Mouse (Mus musculus): ENCODE data around the gene Nr1h2. TPM values are rescaled to one million over a fixed set of nuclear protein-coding genes. Genes with fewer than 3 reads are reported as not detected.

Nr1h2 gene
- total and polyA plus RNA-seq, 2 experiments from 2014 or later = 50.5 to 76.4 TPM

DNA sequence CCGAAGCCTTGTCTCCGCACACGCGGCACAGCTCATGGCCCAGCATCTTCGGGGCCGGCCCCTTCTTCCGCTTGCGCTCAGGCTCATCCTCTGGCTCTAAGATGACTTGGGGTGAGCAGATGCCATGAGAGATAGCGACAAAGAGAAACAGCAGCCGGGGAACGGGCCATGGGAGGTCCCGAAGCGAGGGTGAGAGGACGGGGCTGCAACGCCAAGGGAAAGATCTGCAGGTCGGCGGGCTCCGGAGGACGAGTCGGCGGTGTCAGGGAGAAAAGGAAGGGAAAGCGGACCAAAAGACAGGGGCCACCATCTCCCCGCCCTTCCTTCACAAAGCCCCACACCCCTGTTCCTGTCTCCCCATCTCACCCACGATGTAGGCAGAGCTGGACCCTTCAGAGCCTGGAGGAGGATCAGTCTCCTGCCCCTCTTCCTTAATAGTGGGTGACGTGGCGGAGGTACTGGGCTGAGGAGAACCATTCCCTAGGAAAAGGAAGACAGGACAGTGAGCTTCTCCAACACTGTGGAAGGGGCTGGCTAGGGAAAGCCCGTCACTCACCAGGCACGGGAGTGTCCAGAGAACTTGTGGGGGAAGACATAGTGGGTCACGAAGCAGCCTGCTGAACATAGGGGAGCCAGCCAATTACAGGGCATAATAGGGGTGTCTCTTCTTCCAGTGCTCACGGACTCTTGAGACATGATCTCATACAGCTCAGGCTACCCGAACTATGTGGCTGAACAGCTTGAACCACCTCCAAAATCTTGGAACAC lies 1.4 kb downstream of the Nr1h2 start:
- no peak for TF ChIP-seq CTCF (IDR thresholded peaks at IDR 0.05; ENCODE audit: low read depth)
- Histone ChIP-seq H3K4me1 (ENCODE audit: insufficient read depth, low read length) (peaks cover 11% of the 10 kb centered on the region), H3K9ac (replicated peaks; ENCODE audit: low read length) (no peak overlapping the region), H3K4me3 (ENCODE audit: low read length) (peak overlapping the region; percentile 79; the same call in 1 of the 2 replicates), H3K27ac (peak overlapping the region; percentile 87; the same call in 1 of the 2 replicates), H3K27me3 (ENCODE audit: insufficient read depth, low read length) (no peaks in the 10 kb centered on the region), H3K4me2 (ENCODE audit: low read depth, low read length) (peak overlapping the region; percentile 80), H3K36me3 (ENCODE audit: insufficient read depth, low read length) (peaks cover 19% of the 10 kb centered on the region), H3K9me3 (ENCODE audit: low read length) (no peaks in the 10 kb centered on the region)
- WGBS = 88% methylated on average over 31 of the region's 31 CpGs
- ATAC-seq = no peak
- DNase-seq (ENCODE audit: low spot score) = no peak

DNA sequence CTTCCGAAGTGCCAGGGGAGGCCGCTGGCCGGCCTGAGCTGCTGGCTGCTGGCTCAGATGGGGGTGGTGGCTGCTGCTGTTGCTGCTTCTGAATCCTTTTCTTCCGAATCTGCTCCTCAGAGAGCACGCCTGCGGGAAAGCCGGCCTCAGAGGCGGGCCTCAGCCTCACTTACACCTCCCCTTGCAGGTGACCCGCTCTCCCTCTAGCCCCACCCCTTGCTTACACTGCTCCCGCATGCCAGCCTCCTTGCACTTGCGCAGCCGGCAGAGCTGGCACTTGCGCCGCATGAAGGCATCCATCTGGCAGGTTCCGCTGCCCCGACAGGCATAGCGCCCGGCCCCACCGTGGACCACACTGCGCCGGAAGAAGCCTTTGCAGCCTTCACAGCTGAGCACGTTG lies 2.0 kb downstream of the Nr1h2 start:
- ATAC-seq (no peak), DNase-seq (ENCODE audit: low spot score) (no peak)
- no peak overlapping the region for H3K9ac ChIP-seq (replicated peaks; ENCODE audit: low read length)
- H3K4me2 ChIP-seq (ENCODE audit: low read depth, low read length) = no peak overlapping the region
- H3K4me1 ChIP-seq (ENCODE audit: insufficient read depth, low read length) = peaks cover 11% of the 10 kb centered on the region
- H3K27ac ChIP-seq = no peak overlapping the region
- no peaks in the 10 kb centered on the region for H3K27me3 ChIP-seq (ENCODE audit: insufficient read depth, low read length)
- no peaks in the 10 kb centered on the region for H3K9me3 ChIP-seq (ENCODE audit: low read length)
- H3K4me3 ChIP-seq (ENCODE audit: low read length) = no peak overlapping the region
- 83% methylated on average over 22 of the region's 22 CpGs for WGBS
- TF ChIP-seq CTCF (IDR thresholded peaks at IDR 0.05; ENCODE audit: low read depth) = no peak
- peaks cover 19% of the 10 kb centered on the region for H3K36me3 ChIP-seq (ENCODE audit: insufficient read depth, low read length)

DNA sequence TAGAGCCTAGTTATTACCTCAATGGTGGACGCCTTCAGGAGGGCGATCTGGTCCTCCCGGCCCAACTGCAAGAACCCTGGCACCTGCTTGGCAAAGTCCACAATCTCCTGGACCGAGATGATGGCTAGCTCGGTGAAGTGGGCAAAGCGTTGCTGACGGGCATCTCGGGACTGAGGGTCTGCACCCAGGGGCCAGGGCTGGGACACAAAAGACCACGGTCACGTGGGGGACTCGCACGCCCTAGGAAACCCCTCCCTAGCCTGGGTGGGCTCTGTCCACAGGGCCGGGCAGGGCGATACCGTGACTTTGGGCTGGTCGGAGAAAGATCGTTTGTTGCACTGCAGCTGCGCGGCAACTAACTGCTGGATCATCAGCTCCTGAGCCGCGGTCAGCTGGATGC lies 2.5 kb downstream of the Nr1h2 start:
- H3K9ac ChIP-seq (replicated peaks; ENCODE audit: low read length) = no peak overlapping the region
- DNase-seq (ENCODE audit: low spot score) = no peak
- H3K4me1 ChIP-seq (ENCODE audit: insufficient read depth, low read length) = peaks cover 11% of the 10 kb centered on the region
- ATAC-seq = no peak
- H3K4me2 ChIP-seq (ENCODE audit: low read depth, low read length) = no peak overlapping the region
- H3K27me3 ChIP-seq (ENCODE audit: insufficient read depth, low read length) = no peaks in the 10 kb centered on the region
- H3K4me3 ChIP-seq (ENCODE audit: low read length) = no peak overlapping the region
- H3K9me3 ChIP-seq (ENCODE audit: low read length) = no peaks in the 10 kb centered on the region
- no peak overlapping the region for H3K27ac ChIP-seq
- H3K36me3 ChIP-seq (ENCODE audit: insufficient read depth, low read length) = peaks cover 19% of the 10 kb centered on the region
- no peak for TF ChIP-seq CTCF (IDR thresholded peaks at IDR 0.05; ENCODE audit: low read depth)
- WGBS = 92% methylated on average over 21 of the region's 21 CpGs

- 98% methylated on average over 12 of the region's 12 CpGs for WGBS
- DNase-seq (ENCODE audit: low spot score) (no peak), ATAC-seq (no peak)
- H3K9ac ChIP-seq (replicated peaks; ENCODE audit: low read length) = no peak overlapping the region
- H3K9me3 ChIP-seq (ENCODE audit: low read length) = no peaks in the 10 kb centered on the region
- no peak overlapping the region for H3K27ac ChIP-seq
- peaks cover 19% of the 10 kb centered on the region for H3K36me3 ChIP-seq (ENCODE audit: insufficient read depth, low read length)
- no peaks in the 10 kb centered on the region for H3K27me3 ChIP-seq (ENCODE audit: insufficient read depth, low read length)
- H3K4me3 ChIP-seq (ENCODE audit: low read length) = no peak overlapping the region
- H3K4me1 ChIP-seq (ENCODE audit: insufficient read depth, low read length) = peaks cover 11% of the 10 kb centered on the region
- no peak overlapping the region for H3K4me2 ChIP-seq (ENCODE audit: low read depth, low read length)
- no peak for TF ChIP-seq CTCF (IDR thresholded peaks at IDR 0.05; ENCODE audit: low read depth)
Measured at GRCm38 (mm10) chr7:44550409-44550678, 3.4 kb downstream of the Nr1h2 start.

DNA sequence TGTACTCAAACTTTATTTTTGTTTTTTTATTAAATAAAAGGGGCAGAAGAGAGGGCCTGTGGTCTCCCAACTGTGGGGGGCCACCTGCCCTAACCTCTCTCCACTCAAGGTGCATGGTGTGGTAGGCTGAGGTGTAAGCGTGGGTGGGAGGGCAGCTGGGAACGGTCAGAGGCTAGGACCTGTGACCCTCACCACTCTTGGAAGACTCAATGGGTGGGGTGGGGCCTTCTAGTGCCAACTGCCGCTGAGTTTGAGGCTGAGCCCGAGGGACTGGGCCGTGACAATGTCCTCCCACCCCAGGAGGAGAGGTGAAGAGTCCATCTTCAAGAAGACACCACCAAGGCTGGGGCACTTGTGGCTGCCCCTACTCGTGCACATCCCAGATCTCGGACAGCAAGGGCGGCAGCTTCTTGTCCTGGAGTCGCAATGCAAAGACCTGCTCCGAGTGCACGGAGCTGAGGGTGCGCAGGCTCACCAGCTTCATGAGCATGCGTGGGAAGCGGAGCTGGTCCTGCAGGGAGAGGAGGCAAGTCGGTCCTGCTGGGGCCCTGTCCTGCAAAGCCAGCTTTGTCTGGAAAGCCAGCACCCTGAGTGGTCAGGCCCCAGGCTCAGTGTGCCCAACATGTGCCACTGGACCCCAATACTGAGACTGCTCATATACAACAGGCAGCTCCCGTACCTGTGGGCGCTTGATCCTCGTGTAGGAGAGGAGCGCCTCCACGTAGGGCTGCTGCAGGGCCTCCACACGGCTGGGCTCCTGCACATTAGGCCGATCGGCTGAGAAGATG lies 3.9 kb downstream of the Nr1h2 start:
- TF ChIP-seq CTCF (IDR thresholded peaks at IDR 0.05; ENCODE audit: low read depth) = no peak
- ATAC-seq (no peak), DNase-seq (ENCODE audit: low spot score) (no peak)
- WGBS = 95% methylated on average over 23 of the region's 23 CpGs
- Histone ChIP-seq H3K27me3 (ENCODE audit: insufficient read depth, low read length) (no peaks in the 10 kb centered on the region), H3K27ac (no peak overlapping the region), H3K9me3 (ENCODE audit: low read length) (no peaks in the 10 kb centered on the region), H3K36me3 (ENCODE audit: insufficient read depth, low read length) (peaks cover 19% of the 10 kb centered on the region), H3K4me3 (ENCODE audit: low read length) (no peak overlapping the region), H3K4me2 (ENCODE audit: low read depth, low read length) (no peak overlapping the region), H3K9ac (replicated peaks; ENCODE audit: low read length) (no peak overlapping the region), H3K4me1 (ENCODE audit: insufficient read depth, low read length) (peaks cover 11% of the 10 kb centered on the region)

GRCm38 (mm10) chr7:44548497-44549087 lies 5.2 kb downstream of the Nr1h2 start, which contains the start of gene Pold1:
TSS of gene Pold1 (minus strand) at chr7:44548849.
- DNase-seq (ENCODE audit: low spot score) (peak; percentile 100), ATAC-seq (peak; percentile 94)
- no peaks in the 10 kb centered on the region for H3K9me3 ChIP-seq (ENCODE audit: low read length)
- under 1% methylated on average over 43 of the region's 43 CpGs for WGBS
- peaks cover 19% of the 10 kb centered on the region for H3K36me3 ChIP-seq (ENCODE audit: insufficient read depth, low read length)
- peak within 1 kb of the TSS; percentile 69; the same call in 1 of the 2 replicates for H3K27ac ChIP-seq
- peak within 1 kb of the TSS; percentile 96 for H3K4me2 ChIP-seq (ENCODE audit: low read depth, low read length)
- peak within 1 kb of the TSS; percentile 51 for H3K4me3 ChIP-seq (ENCODE audit: low read length)
- H3K4me1 ChIP-seq (ENCODE audit: insufficient read depth, low read length) = peaks cover 8% of the 10 kb centered on the region
- TF ChIP-seq CTCF (IDR thresholded peaks at IDR 0.05; ENCODE audit: low read depth) = peak; percentile 90
- H3K9ac ChIP-seq (replicated peaks; ENCODE audit: low read length) = peak within 1 kb of the TSS; percentile 45; the same call in 1 of the 2 replicates
- H3K27me3 ChIP-seq (ENCODE audit: insufficient read depth, low read length) = no peaks in the 10 kb centered on the region

Measured in hindbrain, postnatal 0 days (tissue).